Mouse (Mus musculus): ENCODE results near the gene Mapk8ip1.
"Not testable (repeated sequence)": the region's sequence is repeated elsewhere in the genome, so short reads cannot be mapped to it uniquely, and the experiment has no call there.

Mapk8ip1 gene

GRCm38 (mm10) chr2:92424462-92425308 is 23.6 kb upstream of the Mapk8ip1 start:
- DNase-seq, result no peak

GRCm38 (mm10) chr2:92423702-92424461 is 22.8 kb upstream of the Mapk8ip1 start:
- no peak for DNase-seq

GRCm38 (mm10) chr2:92423156-92423555 is 22.1 kb upstream of the Mapk8ip1 start:
- DNase-seq, result no peak

- DNase-seq, result no peak
These were observed 21.5 kb upstream of the Mapk8ip1 start for GRCm38 (mm10) chr2:92422388-92423135.

GRCm38 (mm10) chr2:92421723-92422387 is 20.8 kb upstream of the Mapk8ip1 start:
- DNase-seq, result no peak

- DNase-seq, result no peak
These were observed 10.6 kb upstream of the Mapk8ip1 start for GRCm38 (mm10) chr2:92411705-92412104.

- no peak for DNase-seq
These were observed 7.4 kb upstream of the Mapk8ip1 start for GRCm38 (mm10) chr2:92408309-92409045.

- no peak for DNase-seq
These were observed 4.6 kb upstream of the Mapk8ip1 start for GRCm38 (mm10) chr2:92405687-92406086.

GRCm38 (mm10) chr2:92404737-92405136 is 3.7 kb upstream of the Mapk8ip1 start:
- no peak for DNase-seq

GRCm38 (mm10) chr2:92403776-92404319 is 2.8 kb upstream of the Mapk8ip1 start:
- no peak for DNase-seq

GRCm38 (mm10) chr2:92402591-92403326 is 1.7 kb upstream of the Mapk8ip1 start:
- no peak for DNase-seq

- no peak for DNase-seq
These were observed 381 bp downstream of the Mapk8ip1 start for GRCm38 (mm10) chr2:92400682-92401081.

GRCm38 (mm10) chr2:92399877-92400276 is 1.2 kb downstream of the Mapk8ip1 start:
- DNase-seq, result not testable (repeated sequence)

GRCm38 (mm10) chr2:92397436-92397835 is 3.6 kb downstream of the Mapk8ip1 start:
- no peak for DNase-seq

GRCm38 (mm10) chr2:92395535-92395934 is 5.5 kb downstream of the Mapk8ip1 start:
- no peak for DNase-seq

GRCm38 (mm10) chr2:92392318-92393264 is 8.5 kb downstream of the Mapk8ip1 start:
- DNase-seq, result no peak

GRCm38 (mm10) chr2:92391703-92392317 is 9.3 kb downstream of the Mapk8ip1 start:
- DNase-seq, result no peak

GRCm38 (mm10) chr2:92391116-92391515 is 9.9 kb downstream of the Mapk8ip1 start:
- no peak for DNase-seq
